In the genomic region with DNA sequence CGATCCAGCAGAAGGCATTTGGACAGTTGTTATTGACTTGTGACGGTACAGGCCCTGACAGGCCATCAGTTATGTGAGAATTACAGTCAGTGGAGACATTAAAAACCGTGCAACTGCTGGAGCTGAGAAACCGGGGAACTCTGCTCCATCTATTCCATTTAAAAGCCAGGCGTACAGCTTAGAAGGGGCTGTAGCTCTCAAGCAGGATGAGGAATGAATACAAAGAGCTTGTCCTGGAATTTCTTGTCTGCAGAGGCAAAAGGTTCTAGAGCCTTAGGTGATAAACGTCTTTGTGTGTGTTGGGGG, we compare ENCODE assay signal across 9 mouse cellular contexts. TPM values are rescaled to one million over a fixed set of nuclear protein-coding genes. Genes with fewer than 3 reads are reported as not detected.
DNase-seq lines count a peak whose midpoint lies in the region; ATAC-seq and TF ChIP-seq lines count a peak whose summit lies in the region.
"Had no signal": no experiment of that assay in that cellular context is flagged by ENCODE, and none has a peak within 500 bp of the region (broad histone marks: within the 10 kb centered on the region; RNA-seq: fewer than 3 reads in every experiment).

No protein-coding gene starts in this region.

- TF ChIP-seq CTCF in layer of hippocampus, adult 2 months (conservative IDR thresholded peaks at IDR 0.05): no peak
- no peak for TF ChIP-seq CTCF in midbrain, postnatal 0 days (IDR thresholded peaks at IDR 0.05)

- H3K4me1 ChIP-seq in forebrain, embryonic 11.5 days (replicated peaks; ENCODE audit: control insufficient read depth, insufficient read depth, low read length): peaks cover 6% of the 10 kb centered on the region; the same call in 1 of the 2 replicates
- peaks cover 24% of the 10 kb centered on the region for H3K4me1 ChIP-seq in hindbrain, embryonic 15.5 days (replicated peaks)
- peaks cover 7% of the 10 kb centered on the region for H3K4me1 ChIP-seq in midbrain, postnatal 0 days (ENCODE audit: insufficient read depth, low read length)

- peak overlapping the region; percentile 94 for H3K27ac ChIP-seq in layer of hippocampus, adult 2 months
- peak overlapping the region; percentile 14; the same call in 1 of the 2 replicates for H3K27ac ChIP-seq in forebrain, embryonic 11.5 days (ENCODE audit: low read depth, low read length)
- H3K27ac ChIP-seq in hindbrain, embryonic 15.5 days (replicated peaks): peak overlapping the region; percentile 81
- H3K27ac ChIP-seq in midbrain, postnatal 0 days (ENCODE audit: low read depth, low read length): peak overlapping the region; percentile 77
- H3K27ac ChIP-seq: liver, embryonic 14.5 days had no signal

- H3K9ac ChIP-seq in forebrain, embryonic 11.5 days (ENCODE audit: low read length): no peak overlapping the region
- no peak overlapping the region for H3K9ac ChIP-seq in hindbrain, embryonic 15.5 days
- H3K9ac ChIP-seq in midbrain, postnatal 0 days (replicated peaks; ENCODE audit: low read length, poor library complexity, severe bottlenecking): 0 out of 2 replicates have a peak overlapping the region, but pooled peaks have one; percentile 24
- H3K9ac ChIP-seq: liver, embryonic 14.5 days had no signal

- H3K4me2 ChIP-seq in forebrain, embryonic 11.5 days (ENCODE audit: low read depth, low read length, severe bottlenecking): peak overlapping the region; percentile 43; the same call in 1 of the 2 replicates
- H3K4me2 ChIP-seq in hindbrain, embryonic 15.5 days: peak overlapping the region; percentile 55
- H3K4me2 ChIP-seq in midbrain, postnatal 0 days (ENCODE audit: low read depth, low read length, poor library complexity, severe bottlenecking): peak overlapping the region; percentile 44

- DNase-seq in layer of hippocampus, adult 2 months (ENCODE audit: low spot score in 2 of 2): no peak
- no peak for DNase-seq in layer of hippocampus, adult 9-10 months (ENCODE audit: low spot score)
- no peak for DNase-seq in forebrain, embryonic 11.5 days (ENCODE audit: low spot score)
- peak; percentile 56 for DNase-seq in midbrain, postnatal 0 days (ENCODE audit: low spot score)
- no peak for DNase-seq in adrenal gland, postnatal 25 days
- DNase-seq in gastrocnemius, adult 18-20 months (ENCODE audit: low spot score): no peak

- no peaks in the 10 kb centered on the region for H3K27me3 ChIP-seq in forebrain, embryonic 11.5 days (ENCODE audit: control insufficient read depth, insufficient read depth, low read length)
- H3K27me3 ChIP-seq in hindbrain, embryonic 15.5 days: no peaks in the 10 kb centered on the region
- H3K27me3 ChIP-seq in midbrain, postnatal 0 days (ENCODE audit: insufficient read depth, low read length): no peaks in the 10 kb centered on the region

- H3K4me3 ChIP-seq in layer of hippocampus, adult 2 months: peak overlapping the region; percentile 27; the same call in 1 of the 2 replicates
- no peak overlapping the region; the same call in 1 of the 2 replicates for H3K4me3 ChIP-seq in forebrain, embryonic 11.5 days (ENCODE audit: low read depth, low read length)
- peak overlapping the region; percentile 23 for H3K4me3 ChIP-seq in hindbrain, embryonic 15.5 days
- H3K4me3 ChIP-seq in midbrain, postnatal 0 days (ENCODE audit: low read depth, low read length): no peak overlapping the region

- WGBS in forebrain, embryonic 11.5 days: 6% methylated on average over 6 of the region's 6 CpGs
- 2% methylated on average over 6 of the region's 6 CpGs for WGBS in hindbrain, embryonic 15.5 days
- WGBS in midbrain, postnatal 0 days: 5% methylated on average over 6 of the region's 6 CpGs

- no peak for ATAC-seq in forebrain, embryonic 11.5 days (replicated peaks; ENCODE audit: low FRiP score)
- 0 out of 2 replicates have a peak, but pooled peaks have one; percentile 52 for ATAC-seq in hindbrain, embryonic 15.5 days (ENCODE audit: low FRiP score, low read depth)
- ATAC-seq in midbrain, postnatal 0 days (ENCODE audit: low FRiP score): no peak
- ATAC-seq in inflammation-experienced regulatory T-cells, adult 6 months: no peak

- H3K9me3 ChIP-seq in forebrain, embryonic 11.5 days (ENCODE audit: control insufficient read depth, low read length): no peaks in the 10 kb centered on the region
- H3K9me3 ChIP-seq in hindbrain, embryonic 15.5 days: no peaks in the 10 kb centered on the region
- no peaks in the 10 kb centered on the region for H3K9me3 ChIP-seq in midbrain, postnatal 0 days (ENCODE audit: low read length)

- H3K36me3 ChIP-seq in forebrain, embryonic 11.5 days (ENCODE audit: control insufficient read depth, insufficient read depth, low read length): no peaks in the 10 kb centered on the region
- no peaks in the 10 kb centered on the region for H3K36me3 ChIP-seq in hindbrain, embryonic 15.5 days
- no peaks in the 10 kb centered on the region for H3K36me3 ChIP-seq in midbrain, postnatal 0 days (ENCODE audit: insufficient read depth, low read length)

RNA-seq across cellular contexts. Expression of a gene that starts 18.2 kb away (rescaled TPM):
- total RNA-seq in layer of hippocampus, adult 2 months (2021): 100 to 1,000 TPM; 108 to 111 TPM
- polyA plus RNA-seq in forebrain, embryonic 11.5 days (2014; fragmentation: Nextera tagmentation; extraction: Ambion mirVana): 97.4 and 98.4 TPM in 2 replicates
- 400 and 406 TPM in 2 replicates for polyA plus RNA-seq in hindbrain, embryonic 15.5 days (2015; fragmentation: Nextera tagmentation; extraction: Ambion mirVana)
- 424 and 472 TPM in 2 replicates for total RNA-seq in midbrain, postnatal 0 days (2014; rRNA removed)
- polyA plus RNA-seq in midbrain, postnatal 0 days (2015; fragmentation: Nextera tagmentation; extraction: Ambion mirVana): 473 and 503 TPM in 2 replicates
- 28.8 and 31.4 TPM in 2 replicates for total RNA-seq in adrenal gland, postnatal 25 days (2021)
- 10 to 100 TPM; 25.9 to 56.5 (median 44.2) TPM for polyA plus RNA-seq in inflammation-experienced regulatory T-cells, adult 6 months (2017; shearing (Covaris generic))
- 1 to 10 TPM; 2.3 to 3.2 TPM for total RNA-seq in gastrocnemius, adult 18-20 months (2021)

Comparison
In these comparisons a context has a peak if more than half of its experiments do, and no peak if none do; other contexts are left out.
1. H3K27ac ChIP-seq: peak in every context shown above with its lines; median percentile 94 in layer of hippocampus, adult 2 months; 81 in hindbrain, embryonic 15.5 days; 77 in midbrain, postnatal 0 days; 14 in forebrain, embryonic 11.5 days.
2. H3K4me3 ChIP-seq: peak in layer of hippocampus, adult 2 months (single experiment) and hindbrain, embryonic 15.5 days (single experiment); none in forebrain, embryonic 11.5 days (single experiment) and midbrain, postnatal 0 days (single experiment).
3. Peak in every context shown above with its lines, with median percentiles within 50 percentile points of each other: H3K4me2 ChIP-seq.